Mouse (Mus musculus) R1 (cell line): ENCODE data around the gene Gna11.

Experiments
- DNase-seq: peaks from one replicate; pipeline ENCODE4 v3.0.0-alpha.2; 2018; ENCODE audit warnings: low read depth, low spot score

The Gna11 gene

DNA sequence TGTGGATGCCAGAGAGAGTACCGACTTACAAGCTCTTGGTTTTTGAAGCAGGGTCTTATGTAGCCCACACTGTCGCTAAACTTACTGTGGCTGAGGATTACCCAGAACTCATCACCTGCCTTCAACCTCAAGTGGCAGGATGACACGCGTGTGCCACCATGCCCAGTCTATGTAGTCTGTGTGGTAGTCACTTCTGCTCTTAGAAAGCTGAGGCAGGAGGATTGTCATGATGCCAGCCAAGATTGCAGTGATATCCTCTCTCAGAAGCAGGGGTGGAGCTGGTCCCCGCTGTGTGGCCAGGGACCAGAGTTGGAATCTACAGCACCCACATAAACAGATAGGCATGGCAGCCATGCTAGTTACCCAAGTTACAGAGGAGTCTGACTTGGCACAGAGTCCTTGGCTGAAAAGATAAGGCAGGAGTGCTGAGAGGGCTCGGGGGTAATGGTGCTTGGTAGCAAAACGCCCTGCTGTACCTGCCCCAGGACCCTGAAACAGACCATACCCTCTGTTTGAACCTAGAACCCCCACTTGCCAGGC is 59.4 kb downstream of the Gna11 start:
- no peak for DNase-seq

DNA sequence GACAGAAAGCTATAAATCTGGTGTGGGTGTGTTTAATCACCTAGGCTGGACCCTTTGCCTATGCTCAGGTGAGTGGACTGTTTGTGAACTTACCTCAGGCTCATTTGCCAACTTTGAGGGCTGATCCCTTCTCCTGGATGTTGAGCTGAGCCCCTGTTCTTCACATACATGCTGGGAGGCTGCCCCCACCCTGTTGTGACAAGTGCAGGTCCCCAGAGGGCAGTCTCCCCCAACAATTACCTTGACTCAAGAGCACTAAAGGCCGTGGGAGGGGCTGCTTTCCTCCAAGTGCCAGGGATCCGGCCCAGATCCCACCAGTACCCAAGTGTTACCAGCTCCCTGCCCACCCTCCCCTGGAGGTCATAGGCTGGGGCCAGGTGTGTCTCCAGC is 59.9 kb downstream of the Gna11 start:
- DNase-seq = peak; percentile 51

GRCm38 (mm10) chr10:81484441-81485059 is 60.4 kb downstream of the Gna11 start:
- DNase-seq = peak; percentile 42

DNA sequence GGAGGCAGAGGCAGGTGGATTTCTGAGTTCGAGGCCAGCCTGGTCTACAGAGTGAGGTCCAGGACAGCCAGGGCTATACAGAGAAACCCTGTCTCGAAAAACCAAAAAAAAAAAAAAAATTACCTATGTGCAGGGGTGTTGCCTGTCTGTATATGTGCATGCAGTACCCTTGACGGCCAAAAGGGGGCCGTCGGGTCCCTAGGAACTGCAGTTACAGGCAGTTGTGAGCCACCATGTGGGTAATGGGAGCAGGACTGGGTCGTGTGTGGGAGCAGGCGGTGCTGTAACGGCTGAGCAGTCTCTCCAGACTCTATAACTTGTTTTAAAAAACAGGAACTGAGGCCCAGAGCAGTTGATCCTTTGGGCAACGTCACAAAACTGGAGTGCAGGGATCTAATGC is 61.0 kb downstream of the Gna11 start:
- DNase-seq = peak; percentile 89

GRCm38 (mm10) chr10:81482533-81482889 is 62.5 kb downstream of the Gna11 start, which contains the start of gene Celf5:
Gene Celf5, minus strand, starts transcription at chr10:81482709.
- peak; percentile 54 for DNase-seq

DNA sequence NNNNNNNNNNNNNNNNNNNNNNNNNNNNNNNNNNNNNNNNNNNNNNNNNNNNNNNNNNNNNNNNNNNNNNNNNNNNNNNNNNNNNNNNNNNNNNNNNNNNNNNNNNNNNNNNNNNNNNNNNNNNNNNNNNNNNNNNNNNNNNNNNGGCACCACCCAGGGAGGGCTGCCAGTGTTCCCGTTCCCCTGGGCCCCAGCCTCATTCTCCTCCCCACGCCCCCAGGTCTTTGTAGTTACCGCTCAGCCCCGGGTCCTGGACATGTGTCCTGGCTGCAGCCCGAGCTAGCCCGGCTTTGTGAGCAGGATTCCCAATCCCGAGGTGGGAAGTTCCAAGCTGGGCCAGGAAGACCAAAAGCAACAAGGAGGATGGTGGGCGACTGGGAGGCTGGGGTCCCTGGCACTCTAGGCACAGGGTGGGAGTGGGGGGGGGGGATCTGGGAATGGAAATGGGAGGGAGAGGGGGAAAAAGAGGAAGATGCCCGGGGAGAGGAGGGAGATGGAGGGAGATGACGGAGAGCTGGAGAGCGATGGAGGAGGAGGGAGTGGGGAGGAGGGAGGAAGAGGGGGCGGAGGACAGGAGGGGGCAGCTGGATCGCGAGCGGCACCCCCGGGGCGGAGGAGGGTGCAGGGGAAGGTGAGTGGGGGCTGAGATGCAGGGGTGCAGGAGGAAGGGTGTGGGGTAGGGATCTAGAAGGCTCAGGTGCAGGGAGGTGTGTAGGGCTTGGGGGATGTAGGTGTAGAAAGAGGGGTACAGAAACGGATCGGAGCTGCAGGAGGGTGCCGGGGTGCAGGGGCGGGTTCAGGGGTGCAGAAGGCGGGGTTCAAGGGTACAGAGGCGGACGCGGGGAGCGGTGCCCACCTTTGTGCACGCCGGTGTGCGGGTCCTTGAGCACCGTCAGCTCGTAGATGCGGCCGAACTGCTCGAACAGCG is 63.1 kb downstream of the Gna11 start:
- no peak for DNase-seq
